Mouse (Mus musculus): ENCODE data around the gene Eya4. TPM values are rescaled to one million over a fixed set of nuclear protein-coding genes. Genes with fewer than 3 reads are reported as not detected.

Gene Eya4
- total RNA-seq, 4 experiments from 2014 or later: 0.59 to 2.1 (median 1.6) TPM

- no peak for DNase-seq
Measured at GRCm38 (mm10) chr10:23156866-23157625, 193.5 kb downstream of the Eya4 start.

DNA sequence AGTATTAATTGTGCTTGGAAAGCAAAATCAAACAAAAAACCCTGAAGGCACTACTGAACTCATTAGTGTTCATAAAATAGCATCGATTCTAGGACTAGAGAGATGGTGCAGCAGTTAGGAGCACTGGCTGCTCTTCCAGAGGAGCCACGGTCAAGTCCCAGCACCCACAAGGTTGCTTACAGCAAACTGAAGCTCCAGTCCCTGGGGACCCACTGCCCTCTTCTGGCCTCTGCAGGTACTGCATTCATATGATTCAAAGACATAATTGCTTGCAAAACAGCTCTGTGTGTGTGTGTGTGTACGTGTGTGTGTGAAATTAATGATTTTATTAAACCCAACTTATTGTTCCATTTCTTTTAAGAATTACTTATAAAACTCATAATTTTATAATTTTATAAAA, 200.2 kb downstream of the Eya4 start:
- DNase-seq: no peak

DNA sequence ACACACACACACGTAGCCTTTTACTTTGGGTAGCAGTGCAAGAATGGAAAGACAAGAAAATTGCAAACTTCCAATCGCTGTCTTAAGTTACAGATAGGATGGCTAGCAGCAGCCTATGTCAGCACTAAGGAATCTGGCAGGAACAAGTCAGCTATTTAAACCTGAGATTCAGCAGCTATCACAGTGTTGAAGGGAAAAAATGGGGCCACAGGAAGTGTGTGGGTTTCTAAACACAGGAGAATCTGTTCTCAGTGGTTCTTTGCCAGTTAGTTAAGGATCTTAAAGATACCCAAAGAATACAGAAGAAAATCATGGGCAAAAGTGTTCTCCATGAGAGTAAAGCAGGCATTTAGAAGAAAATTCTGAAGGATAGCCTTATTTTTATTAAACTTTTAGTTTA, 206.0 kb downstream of the Eya4 start:
- no peak for DNase-seq

- DNase-seq: no peak
Measured at GRCm38 (mm10) chr10:23127947-23128346, 222.6 kb downstream of the Eya4 start.

- no peak for DNase-seq
Measured at GRCm38 (mm10) chr10:23127151-23127550, 223.4 kb downstream of the Eya4 start.

GRCm38 (mm10) chr10:23126529-23126928, 224.1 kb downstream of the Eya4 start:
- no peak for DNase-seq

DNA sequence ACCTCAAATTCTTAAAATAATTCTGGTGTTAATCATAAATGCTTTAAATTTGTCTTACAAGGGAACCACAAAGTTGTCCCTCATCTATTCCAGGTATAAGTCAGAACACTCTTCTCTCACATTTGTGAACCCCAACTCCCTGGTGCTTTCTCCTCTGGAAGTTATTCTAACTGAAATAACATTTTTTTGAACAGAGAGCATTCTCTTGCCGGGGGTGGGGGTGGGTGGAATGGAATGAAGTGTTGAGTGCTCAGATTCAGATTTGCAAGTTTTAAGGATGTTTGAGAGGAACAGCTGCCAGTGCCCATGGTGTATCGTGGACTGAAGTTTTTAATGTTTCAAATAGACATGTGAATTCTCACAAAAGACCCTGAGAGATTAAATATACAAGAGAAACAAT, 230.1 kb downstream of the Eya4 start:
- no peak for DNase-seq

GRCm38 (mm10) chr10:23116786-23117410, 233.7 kb downstream of the Eya4 start:
- peak; percentile 42 for DNase-seq

DNA sequence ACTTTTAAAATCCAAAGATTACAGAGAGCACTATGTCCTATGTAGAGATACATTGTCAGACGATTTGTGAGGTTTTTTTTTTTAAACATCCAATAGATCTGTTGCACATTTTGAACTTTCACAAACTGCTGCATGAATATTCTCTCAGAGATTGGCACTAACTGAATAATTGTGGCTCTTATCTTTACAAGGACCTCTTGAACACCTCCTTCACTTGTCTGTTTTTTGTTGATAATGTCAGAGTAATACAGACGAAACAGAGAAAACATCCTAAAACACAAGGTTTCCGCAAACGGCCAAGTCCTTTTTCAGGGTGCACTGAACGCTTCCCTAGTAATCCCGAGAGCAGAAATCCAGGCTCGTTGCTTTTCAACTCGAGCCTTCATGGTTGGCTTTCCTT, 234.5 kb downstream of the Eya4 start:
- no peak for DNase-seq

DNA sequence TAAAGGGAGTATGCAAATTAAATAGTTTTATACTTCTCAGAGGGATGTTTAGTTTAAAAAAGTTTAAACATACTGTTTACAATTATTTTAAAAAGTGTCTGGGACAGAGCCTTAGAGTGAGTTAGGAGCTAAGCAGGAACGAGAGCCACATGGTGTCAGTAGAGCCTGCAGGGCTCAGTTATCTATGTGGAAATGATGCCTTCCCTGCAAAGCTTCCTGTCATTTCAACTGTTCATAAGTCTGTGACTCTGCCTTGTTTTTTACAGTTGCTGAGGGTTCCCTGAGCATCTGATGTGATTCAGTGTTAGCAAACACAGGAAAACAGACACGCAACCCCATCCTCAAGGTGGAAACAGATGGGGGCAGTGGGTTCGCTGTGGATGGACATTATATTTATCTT, 235.3 kb downstream of the Eya4 start:
- no peak for DNase-seq

- no peak for DNase-seq
Measured at GRCm38 (mm10) chr10:23108122-23108521, 242.5 kb downstream of the Eya4 start.

- DNase-seq: no peak
Measured at GRCm38 (mm10) chr10:23092517-23092916, 258.1 kb downstream of the Eya4 start.

DNA sequence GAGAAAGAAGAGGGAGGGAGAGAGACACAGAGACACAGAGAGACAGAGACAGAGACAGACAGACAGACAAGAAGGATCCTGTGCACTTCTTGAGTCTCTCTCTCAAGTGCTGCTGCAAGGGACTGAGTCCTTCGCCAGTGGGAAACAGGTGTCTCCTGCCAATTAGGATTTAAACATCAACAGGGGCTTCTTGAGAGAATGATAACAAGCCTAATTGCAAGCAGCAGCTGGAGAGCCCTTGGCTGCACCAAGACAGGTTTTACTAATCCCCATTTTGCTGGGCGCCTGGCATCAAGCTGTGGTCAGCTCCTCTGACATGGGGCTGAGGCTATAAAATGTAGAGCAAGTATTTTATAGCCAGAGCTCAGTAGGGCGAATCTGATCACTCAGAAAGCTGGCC, 259.0 kb downstream of the Eya4 start:
- DNase-seq: no peak

DNA sequence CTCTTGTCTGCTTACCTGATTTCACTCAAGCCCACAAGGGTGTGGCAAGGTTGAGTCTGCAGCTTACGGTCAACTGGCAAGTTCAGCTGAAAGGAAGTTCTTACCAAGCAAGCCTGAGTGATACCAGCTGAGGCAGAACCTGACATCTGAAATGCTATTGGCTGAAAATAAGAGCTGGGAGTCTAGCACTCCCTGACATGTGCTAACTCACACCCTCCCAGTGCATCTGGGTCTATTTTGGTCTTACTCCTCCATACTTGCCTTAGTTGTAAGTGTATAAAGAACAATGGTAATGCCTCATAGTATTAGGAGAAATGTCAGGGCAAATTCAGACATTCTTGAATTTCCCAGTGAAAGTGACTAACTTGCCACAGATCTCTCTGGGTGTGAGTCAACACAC, 260.3 kb downstream of the Eya4 start:
- no peak for DNase-seq

DNA sequence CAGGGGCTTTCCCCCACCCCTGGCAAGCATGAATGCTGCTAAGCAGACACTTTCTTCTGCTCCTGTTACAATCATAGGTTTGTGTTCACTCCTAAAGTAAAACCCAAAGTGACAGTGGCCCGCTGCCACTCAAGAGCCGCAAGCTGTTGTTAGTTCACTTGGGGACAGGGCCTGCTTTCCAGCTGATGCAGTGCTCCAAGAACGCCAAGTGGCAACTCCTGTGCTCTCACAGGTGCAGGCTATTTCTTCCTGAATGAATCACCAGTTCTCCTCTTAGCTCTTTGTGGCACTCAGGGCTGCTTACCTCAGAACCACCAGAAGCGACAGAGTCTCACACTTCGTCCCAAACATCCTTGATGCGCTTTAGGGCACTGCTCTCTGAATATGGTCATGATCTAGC, 261.3 kb downstream of the Eya4 start:
- DNase-seq: no peak

- DNase-seq: no peak
Measured at GRCm38 (mm10) chr10:23088764-23089163, 261.8 kb downstream of the Eya4 start.

- DNase-seq: peak; percentile 12
Measured at GRCm38 (mm10) chr10:23086352-23087215, 264.0 kb downstream of the Eya4 start.

GRCm38 (mm10) chr10:23081548-23081828, 269.1 kb downstream of the Eya4 start:
- DNase-seq: no peak

GRCm38 (mm10) chr10:23080749-23081547, 269.6 kb downstream of the Eya4 start:
- peak; percentile 35 for DNase-seq

GRCm38 (mm10) chr10:23076691-23077385, 273.7 kb downstream of the Eya4 start:
- DNase-seq: no peak

GRCm38 (mm10) chr10:23073431-23073830, 277.2 kb downstream of the Eya4 start:
- no peak for DNase-seq

DNA sequence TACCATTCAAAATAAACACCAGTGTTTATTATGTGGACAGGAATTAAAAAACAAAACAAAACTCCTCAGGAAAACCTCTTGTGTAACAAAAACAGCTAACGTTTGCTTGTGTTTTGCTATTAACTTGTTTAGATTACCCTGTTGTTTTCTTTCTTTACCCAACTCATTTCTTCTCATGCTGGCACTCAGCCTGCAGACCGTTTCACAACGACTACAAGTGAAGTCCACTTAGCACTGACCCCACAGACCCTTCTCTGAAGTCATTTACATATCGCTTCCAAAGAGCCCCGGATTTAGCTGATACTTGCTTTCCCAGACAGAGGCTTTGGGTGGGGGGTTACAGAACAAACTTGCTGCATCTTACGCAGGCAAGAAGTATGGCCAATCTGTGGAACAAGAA, 286.9 kb downstream of the Eya4 start:
- DNase-seq: no peak
